Mouse (Mus musculus): ENCODE data around the gene Zfp592. TPM values are rescaled to one million over a fixed set of nuclear protein-coding genes. Genes with fewer than 3 reads are reported as not detected.
A peak's percentile ranks its signal among the peaks of the same experiment; 100 is the strongest.
"Not testable (repeated sequence)": the region's sequence is repeated elsewhere in the genome, so short reads cannot be mapped to it uniquely, and the experiment has no call there.

Gene Zfp592
- total RNA-seq (2021) = 10 to 100 TPM; 11.5 to 13.7 TPM
- long read RNA-seq, experiment 1, full-length matches to known transcripts = 7 of 13 reads
- long read RNA-seq, experiment 1, partial matches to known transcripts = 1 of 13 reads
- long read RNA-seq, experiment 1, other reads (novel, unspliced or antisense) = 5 of 13 reads
- long read RNA-seq, experiment 2, full-length matches to known transcripts = 2 of 6 reads
- long read RNA-seq, experiment 2, partial matches to known transcripts = 2 of 6 reads
- long read RNA-seq, experiment 2, other reads (novel, unspliced or antisense) = 2 of 6 reads

DNA sequence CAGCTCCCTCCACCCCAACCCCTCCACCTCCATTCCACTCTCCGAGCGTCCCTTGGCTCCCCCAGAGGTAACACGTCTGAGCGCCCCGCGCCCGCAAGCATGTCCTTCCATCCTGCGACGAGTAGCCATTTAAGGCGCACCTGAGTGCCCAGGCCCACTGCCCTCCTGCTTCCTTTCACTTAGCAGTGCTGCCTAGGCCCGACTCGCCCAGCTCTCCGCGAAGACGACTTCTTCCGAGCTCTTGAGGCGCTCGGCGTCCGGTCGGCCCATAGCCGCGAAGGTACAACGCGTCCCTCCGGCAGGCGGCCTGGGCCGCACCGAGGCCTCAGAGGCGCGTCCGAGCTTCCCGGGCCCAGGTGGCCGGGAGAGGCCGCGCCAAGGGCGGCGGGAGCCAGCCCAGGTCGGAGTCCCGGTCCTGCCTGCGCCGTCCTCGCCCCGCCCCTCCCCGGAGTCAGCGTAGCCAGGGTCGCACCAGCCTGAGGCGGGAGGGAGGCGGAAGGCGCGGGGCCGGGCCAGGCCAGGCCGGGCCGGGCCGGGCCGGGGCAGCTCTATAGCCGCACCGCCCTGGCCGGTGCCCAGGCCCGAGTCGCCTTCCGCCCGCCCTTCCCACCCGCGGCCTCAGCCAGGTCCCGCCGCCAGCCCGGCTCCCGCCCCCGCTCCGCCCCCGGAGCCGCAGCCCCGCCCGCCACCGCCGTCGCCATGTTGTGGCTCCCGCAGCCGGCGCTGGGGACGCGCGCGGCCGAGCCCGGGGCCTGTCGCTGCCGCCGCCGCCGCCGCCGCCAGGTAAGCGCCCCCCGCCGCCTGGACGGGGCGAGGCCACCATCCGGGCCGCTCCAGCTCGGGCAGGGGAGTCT is at the start of gene Zfp592:
TSS of gene Zfp592 (plus strand) at position 702 of the 854 bp plus-strand sequence.
- intact Hi-C loops (cut with DNase I; ENCODE audit: low total_unique reads) = no loop called here
- DNase-seq = peak; percentile 91

DNA sequence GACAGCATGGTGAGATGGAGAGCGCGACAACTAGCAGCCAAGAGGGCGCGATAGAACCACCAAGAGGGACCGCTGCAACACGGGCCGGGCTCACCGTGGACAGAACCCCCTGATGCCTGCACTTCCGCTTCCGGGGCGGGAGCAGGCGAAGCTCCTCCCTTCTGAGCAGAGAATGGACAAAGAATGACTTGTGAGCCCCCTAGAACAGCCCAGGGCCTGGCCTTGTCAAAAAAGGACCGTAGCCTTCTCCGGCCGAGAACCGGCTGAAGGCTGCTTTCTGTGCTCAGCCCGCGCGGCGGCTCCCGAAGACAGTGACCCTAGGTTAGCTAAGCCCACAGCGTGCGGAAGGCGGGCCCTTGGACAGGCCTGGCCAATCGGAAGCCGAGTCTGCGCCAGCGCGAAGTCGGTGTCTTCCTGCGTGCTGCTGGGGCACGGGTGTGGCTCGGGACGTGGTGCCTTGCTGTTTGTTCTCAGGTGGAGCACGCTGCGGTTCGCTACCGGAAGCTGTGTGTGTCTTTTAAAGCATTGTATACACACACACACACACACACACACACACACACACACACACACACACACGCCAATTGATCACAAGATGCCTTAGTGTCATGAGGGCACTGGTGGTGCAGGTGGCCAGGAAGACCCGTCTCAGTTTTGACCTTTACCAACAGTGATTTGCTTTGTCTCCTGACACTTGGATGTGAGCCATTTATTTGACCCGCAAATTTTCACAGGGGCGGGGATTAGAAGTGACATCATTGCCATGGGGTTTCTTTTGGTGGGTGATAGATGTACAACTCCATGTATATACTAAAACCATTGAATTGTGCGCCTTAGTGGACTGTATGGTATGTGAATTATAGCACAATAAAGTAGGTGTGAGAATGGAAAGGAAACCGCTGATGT is 45.8 kb upstream of the Zfp592 start, which contains the start of gene Sec11a:
TSS of gene Sec11a (minus strand) at position 336 of the 906 bp plus-strand sequence.
- intact Hi-C loops (cut with DNase I; ENCODE audit: low total_unique reads) = no loop called here
- peak; percentile 92 for DNase-seq

GRCm38 (mm10) chr7:80951461-80951860 is 42.0 kb upstream of the Zfp592 start:
- intact Hi-C loops (cut with DNase I; ENCODE audit: low total_unique reads) = no loop called here
- no peak for DNase-seq

DNA sequence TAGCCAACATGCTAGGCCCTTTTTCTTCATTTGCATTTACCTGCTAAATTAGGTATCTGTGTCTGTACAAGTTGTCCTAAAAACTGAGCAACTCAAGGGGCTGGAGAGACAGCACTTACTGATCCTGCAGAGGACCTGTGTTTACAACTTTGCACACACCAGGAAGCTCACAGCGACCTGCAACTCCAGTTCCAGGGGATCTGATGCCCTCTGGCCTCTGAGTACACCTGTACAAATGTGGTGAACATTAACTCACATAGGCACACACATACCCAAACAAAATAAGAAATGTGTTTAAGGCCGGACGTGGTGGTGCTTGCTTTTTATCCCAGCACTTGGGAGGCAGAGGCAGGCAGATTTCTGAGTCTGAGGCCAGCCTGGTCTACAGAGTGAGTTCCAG is 41.3 kb upstream of the Zfp592 start:
- intact Hi-C loops (cut with DNase I; ENCODE audit: low total_unique reads) = no loop called here
- no peak for DNase-seq

DNA sequence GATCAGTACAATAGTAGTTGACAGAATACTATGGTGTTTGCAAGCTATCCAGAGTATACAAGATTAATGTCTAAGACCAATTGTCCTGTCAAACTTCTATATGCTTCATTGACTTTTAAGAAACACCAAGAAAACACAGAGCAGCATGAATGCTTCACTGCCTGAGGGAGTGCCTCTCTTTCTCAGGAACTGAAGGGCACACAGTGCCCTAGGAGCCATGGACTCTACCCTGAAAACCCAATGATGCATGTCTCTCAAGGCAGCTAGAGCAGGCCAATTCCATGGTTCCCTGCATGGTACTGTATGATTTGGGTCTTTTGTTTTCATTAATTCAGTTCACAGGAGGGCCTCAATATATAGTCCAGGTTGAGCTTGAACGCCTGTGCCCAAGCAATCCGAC is 39.2 kb upstream of the Zfp592 start:
- intact Hi-C loops (cut with DNase I; ENCODE audit: low total_unique reads) = no loop called here
- no peak for DNase-seq

GRCm38 (mm10) chr7:80956891-80957290 is 36.6 kb upstream of the Zfp592 start:
- no peak for DNase-seq
- intact Hi-C loops (cut with DNase I; ENCODE audit: low total_unique reads) = no loop called here

- no peak for DNase-seq
- intact Hi-C loops (cut with DNase I; ENCODE audit: low total_unique reads) = no loop called here
These were observed 34.5 kb upstream of the Zfp592 start for GRCm38 (mm10) chr7:80959003-80959402.

GRCm38 (mm10) chr7:80962799-80963198 is 30.7 kb upstream of the Zfp592 start:
- intact Hi-C loops (cut with DNase I; ENCODE audit: low total_unique reads) = no loop called here
- no peak for DNase-seq

GRCm38 (mm10) chr7:80970913-80971312 is 22.6 kb upstream of the Zfp592 start:
- DNase-seq = no peak
- intact Hi-C loops (cut with DNase I; ENCODE audit: low total_unique reads) = no loop called here

DNA sequence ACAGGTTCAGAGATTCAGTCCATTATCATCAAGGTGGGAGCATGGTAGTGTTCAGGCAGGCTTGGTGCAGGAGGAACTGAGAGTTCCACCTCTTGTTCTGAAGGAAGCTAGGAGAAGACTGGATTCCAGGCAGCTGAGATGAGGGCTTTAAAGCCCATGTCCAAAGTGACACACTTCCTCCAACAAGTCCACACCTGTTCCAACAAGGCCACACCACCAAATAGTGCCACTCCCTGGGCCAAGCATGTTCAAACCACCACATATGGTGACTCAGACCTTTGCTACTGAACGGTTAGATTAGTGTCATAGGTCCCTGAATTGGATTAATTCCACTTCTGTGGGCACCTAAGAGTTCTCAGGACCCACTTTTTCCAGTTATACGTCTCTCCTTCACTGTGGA is 22.1 kb upstream of the Zfp592 start:
- DNase-seq = no peak
- intact Hi-C loops (cut with DNase I; ENCODE audit: low total_unique reads) = no loop called here

DNA sequence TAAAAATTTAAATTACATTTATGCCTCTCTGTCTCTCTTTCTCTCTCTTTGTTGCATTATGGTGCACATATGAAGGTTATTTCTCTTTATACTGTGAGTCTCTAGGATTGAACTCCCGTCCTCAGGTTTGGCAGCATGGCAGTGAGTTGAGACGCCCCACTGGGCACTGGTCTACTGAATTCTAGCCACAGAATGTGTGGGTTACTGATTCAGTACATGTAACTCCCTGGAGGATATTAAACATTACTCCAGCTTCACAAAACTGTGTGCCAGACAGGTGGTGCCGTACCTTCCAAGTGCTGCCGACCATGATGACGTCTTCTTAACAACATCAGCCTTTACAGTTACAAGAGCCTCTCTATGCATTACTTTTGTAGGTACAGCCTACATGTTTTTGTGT is 21.4 kb upstream of the Zfp592 start:
- no peak for DNase-seq
- intact Hi-C loops (cut with DNase I; ENCODE audit: low total_unique reads) = no loop called here

DNA sequence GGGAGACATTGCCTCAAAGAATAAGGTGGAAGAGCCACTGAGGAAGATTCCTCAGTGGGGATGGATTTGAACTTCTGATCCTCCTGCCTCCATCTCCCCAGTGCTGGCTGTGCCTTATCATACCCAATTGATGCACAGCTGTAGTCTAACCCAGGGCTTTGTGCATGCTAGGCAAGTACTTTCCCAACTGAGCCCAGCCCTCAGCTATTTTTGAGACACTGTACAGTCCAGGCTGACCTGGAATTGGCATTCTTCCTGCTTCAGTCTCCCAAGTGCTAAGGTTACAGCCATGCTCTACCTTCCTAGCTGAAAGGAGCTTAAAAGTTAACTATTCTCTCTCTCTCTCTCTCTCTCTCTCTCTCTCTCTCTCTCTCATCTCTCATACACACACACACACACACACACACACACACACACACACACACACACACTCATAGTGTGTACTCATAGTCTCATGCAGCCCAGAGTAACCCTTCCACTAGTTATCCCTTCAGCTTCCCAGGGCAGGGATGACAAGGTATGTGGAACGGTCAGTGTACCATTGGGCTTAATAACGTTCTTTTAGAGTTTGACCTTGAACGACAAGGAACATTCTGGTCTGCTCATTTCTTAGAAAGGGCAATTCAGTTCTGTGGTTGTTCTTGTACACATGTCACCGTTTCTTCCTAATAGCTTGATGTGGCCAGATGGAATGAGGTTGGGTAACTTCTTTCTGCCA is 20.4 kb upstream of the Zfp592 start:
- not testable (repeated sequence) for DNase-seq

DNA sequence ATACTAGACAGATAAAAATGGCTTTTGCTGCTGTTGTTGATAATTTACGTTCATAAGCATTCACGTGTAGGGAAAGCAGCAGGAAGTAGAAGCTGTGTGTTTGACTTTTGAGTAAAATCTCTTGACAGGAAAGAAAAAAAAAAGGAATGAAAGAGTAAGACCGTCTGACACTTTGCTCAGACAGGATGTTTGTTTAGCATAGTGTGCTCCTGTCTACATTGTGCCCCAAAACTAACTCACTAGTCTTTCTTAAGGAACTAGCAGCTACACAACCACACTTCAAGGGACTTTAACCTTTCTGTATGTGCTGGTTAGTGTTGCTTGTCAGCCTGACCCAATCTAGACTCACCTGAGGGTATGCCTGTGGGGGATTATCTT is 19.9 kb upstream of the Zfp592 start:
- DNase-seq; intact Hi-C loops (cut with DNase I; ENCODE audit: low total_unique reads): not testable (repeated sequence)

More for the DNA sequence above, 20.4 kb upstream of the Zfp592 start:
- intact Hi-C loops (cut with DNase I; ENCODE audit: low total_unique reads) = not testable (repeated sequence)

DNA sequence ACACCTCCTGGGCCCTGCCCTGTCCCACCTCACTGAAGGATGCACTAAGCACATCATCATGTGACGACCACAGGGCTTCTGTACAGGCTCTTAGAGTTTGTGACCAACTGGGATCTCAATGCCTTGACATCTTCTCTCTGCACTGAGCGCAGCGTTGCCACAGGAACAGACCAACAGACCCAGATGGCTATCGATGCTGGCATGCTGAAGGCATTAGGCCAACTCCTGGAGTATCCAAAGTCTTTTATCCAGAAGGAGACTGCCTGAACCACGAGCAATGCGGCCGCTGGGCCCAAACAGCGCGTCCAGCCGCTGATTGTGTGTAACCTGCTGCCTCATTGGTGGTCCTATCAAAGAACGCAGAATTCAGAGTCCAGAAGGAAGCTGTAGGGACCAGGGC is 12.9 kb upstream of the Zfp592 start:
- DNase-seq = no peak
- intact Hi-C loops (cut with DNase I; ENCODE audit: low total_unique reads) = no loop called here

- DNase-seq = no peak
- intact Hi-C loops (cut with DNase I; ENCODE audit: low total_unique reads) = no loop called here
These were observed 6.9 kb upstream of the Zfp592 start for GRCm38 (mm10) chr7:80986458-80987187.

DNA sequence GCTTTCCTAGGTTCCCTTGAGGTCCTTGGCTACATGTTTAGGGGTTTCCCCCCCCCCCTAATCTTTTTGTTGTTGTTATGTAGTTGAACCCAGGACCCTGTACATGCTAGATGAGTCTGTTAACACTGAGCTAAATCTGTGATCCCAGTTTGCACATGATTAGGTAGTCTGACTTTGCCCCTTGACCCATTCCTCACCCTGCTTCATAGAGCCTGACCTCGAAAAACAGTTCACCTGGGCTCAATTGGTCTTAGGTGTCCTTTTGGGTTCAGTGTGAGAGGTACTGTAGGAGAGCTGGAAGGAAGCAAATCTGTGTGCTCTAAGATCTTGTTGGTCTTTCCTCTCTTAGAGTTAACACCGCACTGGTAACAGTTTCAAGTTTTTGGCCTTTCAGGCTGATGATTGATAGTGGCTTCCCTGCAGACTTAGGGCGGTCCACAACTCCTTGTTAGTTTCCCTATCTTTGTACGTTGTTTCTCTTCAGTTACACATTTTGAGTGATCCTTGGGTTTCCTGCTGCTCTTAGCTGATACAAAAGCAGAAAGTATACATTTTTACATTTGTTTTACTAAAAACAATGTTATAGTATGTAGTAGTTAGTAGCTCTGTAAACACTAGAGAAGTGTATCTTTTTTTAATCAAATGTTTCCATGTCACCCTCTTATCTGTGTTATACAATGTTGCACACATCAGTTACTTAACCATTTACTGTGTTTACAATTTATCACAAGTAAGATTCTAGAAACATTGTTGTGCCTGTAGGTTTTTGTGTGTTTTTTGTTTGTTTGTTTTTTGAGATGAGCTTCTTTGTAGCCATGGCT is 5.5 kb upstream of the Zfp592 start:
- intact Hi-C loops (cut with DNase I; ENCODE audit: low total_unique reads) = no loop called here
- no peak for DNase-seq

DNA sequence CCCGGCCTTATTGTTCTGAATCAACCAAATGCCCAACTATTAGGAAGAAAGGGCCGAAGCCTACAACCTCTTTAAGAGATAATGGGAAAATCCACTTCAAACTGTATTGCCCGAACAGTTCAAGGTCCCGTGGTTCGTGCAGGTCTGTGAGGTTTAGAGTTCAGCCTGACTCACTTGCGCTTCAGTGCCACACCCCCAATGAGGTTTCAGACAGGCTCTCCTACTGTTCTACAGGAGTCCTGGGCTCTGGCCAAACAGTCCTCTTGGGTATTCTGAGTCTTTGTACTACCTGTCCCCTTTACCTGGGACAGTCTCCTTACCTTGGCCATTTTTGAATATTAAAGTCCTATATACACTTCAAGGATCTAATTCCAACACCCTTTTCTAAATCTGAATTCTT is 3.2 kb upstream of the Zfp592 start:
- intact Hi-C loops (cut with DNase I; ENCODE audit: low total_unique reads) = no loop called here

GRCm38 (mm10) chr7:80991589-80991988 is 1.9 kb upstream of the Zfp592 start:
- DNase-seq = no peak
- intact Hi-C loops (cut with DNase I; ENCODE audit: low total_unique reads) = no loop called here

More for the DNA sequence above, 3.2 kb upstream of the Zfp592 start:
- no peak for DNase-seq
